Mouse (Mus musculus) central nervous system, embryonic 18 days (tissue): ENCODE data around the gene Krt15. TPM values are rescaled to one million over a fixed set of nuclear protein-coding genes. Genes with fewer than 3 reads are reported as not detected.

Experiments used
- polyA plus RNA-seq: library from polyadenylated mRNA; depleted of rRNA; stranded (reverse); fragments of >200 nt; gene quantifications from 2 replicates; pipeline ENCODE4 v1.2.3, GENCODE M21; 2012; rRNA removed

Krt15 gene
- 0.32 and 9.2 TPM in 2 replicates for polyA plus RNA-seq

GRCm38 (mm10) chr11:100135731-100136130, at the start of gene Krt15:
Gene Krt15, minus strand, starts transcription at chr11:100135928.

GRCm38 (mm10) chr11:100148615-100149330, 13.0 kb upstream of the Krt15 start, which contains the start of gene Krt19:
Gene Krt19, minus strand, starts transcription at chr11:100148665.

GRCm38 (mm10) chr11:100121466-100121865, 14.3 kb downstream of the Krt15 start, which contains the start of gene Krt13:
Gene Krt13, minus strand, starts transcription at chr11:100121566.

GRCm38 (mm10) chr11:100105576-100106122, 30.1 kb downstream of the Krt15 start, which contains the start of gene Krt36:
Gene Krt36, minus strand, starts transcription at chr11:100105626.

GRCm38 (mm10) chr11:100096141-100096540, 39.6 kb downstream of the Krt15 start, which contains the start of gene Krt35:
Gene Krt35, minus strand, starts transcription at chr11:100096241.

GRCm38 (mm10) chr11:100087861-100088260, 47.9 kb downstream of the Krt15 start, which contains the start of gene Krt32:
Gene Krt32, minus strand, starts transcription at chr11:100088226.

Other genes starting within 250 kb of the Krt15 start
- 0.13 TPM in 1 of 2 replicates, not detected in the other for gene Krtap31-1, start 228.0 kb downstream of the Krt15 start, polyA plus RNA-seq
- gene Gm11565, start 221.2 kb downstream of the Krt15 start, polyA plus RNA-seq: not detected in 2 replicates
- gene Krtap31-2, start 199.6 kb downstream of the Krt15 start, polyA plus RNA-seq: not detected in 2 replicates
- not detected in 2 replicates for gene Krtap9-5, start 187.5 kb downstream of the Krt15 start, polyA plus RNA-seq
- not detected in 2 replicates for gene Krtap29-1, start 156.9 kb downstream of the Krt15 start, polyA plus RNA-seq
- not detected in 2 replicates for gene Krtap16-1, start 149.3 kb downstream of the Krt15 start, polyA plus RNA-seq
- gene Krtap17-1, start 141.9 kb downstream of the Krt15 start, polyA plus RNA-seq: 0.52 and 0.53 TPM in 2 replicates
- gene Krt33a, start 119.7 kb downstream of the Krt15 start, polyA plus RNA-seq: 0.04 TPM in 1 of 2 replicates, not detected in the other
- 0.11 TPM in 1 of 2 replicates, not detected in the other for gene Krt33b, start 106.1 kb downstream of the Krt15 start, polyA plus RNA-seq
- gene Krt34, start 94.4 kb downstream of the Krt15 start, polyA plus RNA-seq: not detected in 2 replicates
- gene Krt31, start 85.4 kb downstream of the Krt15 start, polyA plus RNA-seq: not detected in 2 replicates
- 0.08 TPM in 1 of 2 replicates, not detected in the other for gene Krt32, start 47.7 kb downstream of the Krt15 start, polyA plus RNA-seq
- not detected in 2 replicates for gene Krt35, start 39.7 kb downstream of the Krt15 start, polyA plus RNA-seq
- 0.04 TPM in 1 of 2 replicates, not detected in the other for gene Krt36, start 30.3 kb downstream of the Krt15 start, polyA plus RNA-seq
- 0.03 and 5.1 TPM in 2 replicates for gene Krt13, start 14.4 kb downstream of the Krt15 start, polyA plus RNA-seq
- gene Krt19, start 12.7 kb upstream of the Krt15 start, polyA plus RNA-seq: 5.8 and 82.5 TPM in 2 replicates
- 0.12 and 0.16 TPM in 2 replicates for gene Krt9, start 57.3 kb upstream of the Krt15 start, polyA plus RNA-seq
- 0.53 and 25.9 TPM in 2 replicates for gene Krt14, start 71.6 kb upstream of the Krt15 start, polyA plus RNA-seq
- gene Krt16, start 113.0 kb upstream of the Krt15 start, polyA plus RNA-seq: 0.05 and 5.7 TPM in 2 replicates
- 0.47 and 2.3 TPM in 2 replicates for gene Krt17, start 125.1 kb upstream of the Krt15 start, polyA plus RNA-seq
- gene Krt42, start 133.9 kb upstream of the Krt15 start, polyA plus RNA-seq: 0.08 TPM in 1 of 2 replicates, not detected in the other
- 346 and 359 TPM in 2 replicates for gene Eif1, start 184.0 kb upstream of the Krt15 start, polyA plus RNA-seq
- gene Gast, start 198.5 kb upstream of the Krt15 start, polyA plus RNA-seq: 0.16 and 0.25 TPM in 2 replicates
- gene Hap1, start 220.2 kb upstream of the Krt15 start, polyA plus RNA-seq: 272 and 284 TPM in 2 replicates